Comparison of ENCODE assay signal across 20 mouse cellular contexts in the genomic region with DNA sequence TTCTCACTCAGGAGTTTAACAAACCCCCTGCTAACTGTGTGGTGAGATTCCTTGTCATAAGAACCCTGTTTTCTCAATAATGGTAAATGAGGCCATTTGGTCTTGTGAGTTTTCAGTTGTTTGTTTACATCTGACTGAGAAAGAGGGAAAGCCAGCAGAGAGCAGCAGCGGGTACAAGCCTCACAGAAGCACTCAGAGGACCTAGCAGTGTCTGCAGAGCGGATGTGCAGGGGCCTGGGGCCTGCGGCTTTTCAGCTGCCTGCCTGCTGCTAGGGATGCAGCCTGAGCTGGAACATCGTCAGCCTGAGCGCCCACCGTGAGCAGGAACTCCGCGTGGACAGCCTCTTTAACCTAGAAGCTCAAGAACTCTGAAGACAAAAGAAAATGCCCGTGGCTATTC.
DNase-seq lines count a peak whose midpoint lies in the region; ATAC-seq and TF ChIP-seq lines count a peak whose summit lies in the region.
"Had no signal": no experiment of that assay in that cellular context is flagged by ENCODE, and none has a peak within 500 bp of the region (broad histone marks: within the 10 kb centered on the region; RNA-seq: fewer than 3 reads in every experiment).

No protein-coding gene starts in this region.

- no peak for TF ChIP-seq POLR2A in brain, embryonic 14.5 days (IDR thresholded peaks at IDR 0.05; ENCODE audit: borderline replicate concordance, extremely low read depth, insufficient read depth, insufficient read length, poor library complexity, severe bottlenecking)

- DNase-seq in hindbrain, embryonic 10.5 days (ENCODE audit: low spot score), result no peak
- DNase-seq in hindbrain, embryonic 14.5 days (ENCODE audit: low spot score), result no peak
- no peak for DNase-seq in liver, embryonic 13.5 days
- DNase-seq in liver, result no peak
- DNase-seq in brain, adult 2 months (ENCODE audit: low read depth, low spot score), result peak; percentile 24
- peak; percentile 40 for DNase-seq in brain, embryonic 14.5 days (ENCODE audit: low read depth)
- DNase-seq: cerebellum, adult 9-11 months; gastrocnemius, postnatal 25 days; heart, postnatal 36 days; right cerebral cortex, postnatal 14 days had no signal

- no peak overlapping the region for H3K9ac ChIP-seq in hindbrain, embryonic 14.5 days
- H3K9ac ChIP-seq in liver, embryonic 13.5 days, result no peak overlapping the region
- H3K9ac ChIP-seq: heart, embryonic 12.5 days; kidney, embryonic 15.5 days; limb, embryonic 12.5 days; lung, embryonic 15.5 days; neural tube, embryonic 12.5 days; stomach, embryonic 15.5 days had no signal

- H3K4me3 ChIP-seq in hindbrain, embryonic 10.5 days, result no peak overlapping the region
- no peak overlapping the region for H3K4me3 ChIP-seq in hindbrain, embryonic 14.5 days (replicated peaks; ENCODE audit: low read length)
- no peak overlapping the region for H3K4me3 ChIP-seq in liver, embryonic 13.5 days (replicated peaks)
- H3K4me3 ChIP-seq: heart, embryonic 12.5 days; kidney, embryonic 15.5 days; limb, embryonic 12.5 days; lung, embryonic 15.5 days; megakaryocyte, embryonic 14.5 days; neural tube, embryonic 12.5 days; stomach, embryonic 15.5 days had no signal

- no peaks in the 10 kb centered on the region for H3K9me3 ChIP-seq in hindbrain, embryonic 10.5 days
- H3K9me3 ChIP-seq in hindbrain, embryonic 14.5 days (ENCODE audit: control insufficient read depth, low read length), result no peaks in the 10 kb centered on the region
- no peaks in the 10 kb centered on the region for H3K9me3 ChIP-seq in liver, embryonic 13.5 days (replicated peaks)
- H3K9me3 ChIP-seq: G1E; kidney, embryonic 15.5 days; limb, embryonic 12.5 days; lung, embryonic 15.5 days; megakaryocyte, embryonic 14.5 days; neural tube, embryonic 12.5 days; stomach, embryonic 15.5 days had no signal

- TF ChIP-seq CTCF in brain, embryonic 14.5 days (IDR thresholded peaks at IDR 0.05; ENCODE audit: borderline replicate concordance, extremely low read depth, insufficient read depth, insufficient read length), result no peak

- no peak for ATAC-seq in hindbrain, embryonic 14.5 days (ENCODE audit: low FRiP score)
- ATAC-seq in liver, embryonic 13.5 days (ENCODE audit: low read depth), result no peak
- no peak for ATAC-seq in frontal cortex, adult (ENCODE audit: low TSS enrichment)
- ATAC-seq: inflammation-experienced regulatory T-cells, adult 6 months had no signal

- 53% methylated on average over 9 of the region's 9 CpGs for WGBS in hindbrain, embryonic 10.5 days
- 54% methylated on average over 9 of the region's 9 CpGs for WGBS in hindbrain, embryonic 14.5 days
- WGBS in liver, embryonic 13.5 days (ENCODE audit: insufficient replicate concordance), result 85% methylated on average over 9 of the region's 9 CpGs

- H3K27ac ChIP-seq in hindbrain, embryonic 10.5 days, result peak overlapping the region; percentile 40; the same call in 1 of the 2 replicates
- no peak overlapping the region for H3K27ac ChIP-seq in hindbrain, embryonic 14.5 days
- peak overlapping the region; percentile 64; the same call in 1 of the 2 replicates for H3K27ac ChIP-seq in liver, embryonic 13.5 days
- H3K27ac ChIP-seq: kidney, embryonic 15.5 days; limb, embryonic 12.5 days; lung, embryonic 15.5 days; neural tube, embryonic 12.5 days; stomach, embryonic 15.5 days had no signal

- no peaks in the 10 kb centered on the region for H3K27me3 ChIP-seq in hindbrain, embryonic 10.5 days (ENCODE audit: insufficient read depth, poor library complexity, severe bottlenecking)
- H3K27me3 ChIP-seq in hindbrain, embryonic 14.5 days (ENCODE audit: control insufficient read depth, insufficient read depth, low read length), result no peaks in the 10 kb centered on the region
- H3K27me3 ChIP-seq in liver, embryonic 13.5 days, result no peaks in the 10 kb centered on the region
- H3K27me3 ChIP-seq: heart, embryonic 12.5 days; kidney, embryonic 15.5 days; limb, embryonic 12.5 days; lung, embryonic 15.5 days; megakaryocyte, embryonic 14.5 days; neural tube, embryonic 12.5 days; stomach, embryonic 15.5 days had no signal

- peaks cover 26% of the 10 kb centered on the region for H3K36me3 ChIP-seq in hindbrain, embryonic 10.5 days
- peaks cover 15% of the 10 kb centered on the region for H3K36me3 ChIP-seq in hindbrain, embryonic 14.5 days (replicated peaks; ENCODE audit: control insufficient read depth, insufficient read depth)
- H3K36me3 ChIP-seq in liver, embryonic 13.5 days, result peaks cover 48% of the 10 kb centered on the region

- H3K4me1 ChIP-seq in hindbrain, embryonic 10.5 days (replicated peaks), result 0 out of 2 replicates have a peak, but pooled peaks cover 9% of the 10 kb centered on the region
- H3K4me1 ChIP-seq in hindbrain, embryonic 14.5 days (replicated peaks; ENCODE audit: control insufficient read depth, insufficient read depth, low read length), result no peaks in the 10 kb centered on the region
- H3K4me1 ChIP-seq in liver, embryonic 13.5 days (replicated peaks), result peaks cover 47% of the 10 kb centered on the region
- H3K4me1 ChIP-seq: lung, embryonic 15.5 days; megakaryocyte, embryonic 14.5 days; neural tube, embryonic 12.5 days; stomach, embryonic 15.5 days had no signal

- H3K4me2 ChIP-seq in hindbrain, embryonic 14.5 days (replicated peaks), result no peak overlapping the region
- no peak overlapping the region for H3K4me2 ChIP-seq in liver, embryonic 13.5 days
- H3K4me2 ChIP-seq: heart, embryonic 12.5 days; kidney, embryonic 15.5 days; limb, embryonic 12.5 days; lung, embryonic 15.5 days; neural tube, embryonic 12.5 days; stomach, embryonic 15.5 days had no signal

Comparison
In these comparisons a context has a peak if more than half of its experiments do, and no peak if none do; other contexts are left out.
1. DNase-seq: peak in brain, adult 2 months (single experiment) and brain, embryonic 14.5 days (single experiment); none in hindbrain, embryonic 10.5 days (single experiment), hindbrain, embryonic 14.5 days (single experiment), liver, embryonic 13.5 days (single experiment) and liver (single experiment).